Mouse (Mus musculus) T-helper 2 cell (primary cell): ENCODE results near the gene Col4a1.

ENCODE experiments used
- in situ Hi-C: fragments of 300-600 bp; cut with MboI, MseI; formaldehyde crosslinking; loops from one replicate; pipeline ENCODE4 v1.15.1; 2025; ENCODE audit warnings: high pct_unique_total_duplicates

Gene Col4a1

DNA sequence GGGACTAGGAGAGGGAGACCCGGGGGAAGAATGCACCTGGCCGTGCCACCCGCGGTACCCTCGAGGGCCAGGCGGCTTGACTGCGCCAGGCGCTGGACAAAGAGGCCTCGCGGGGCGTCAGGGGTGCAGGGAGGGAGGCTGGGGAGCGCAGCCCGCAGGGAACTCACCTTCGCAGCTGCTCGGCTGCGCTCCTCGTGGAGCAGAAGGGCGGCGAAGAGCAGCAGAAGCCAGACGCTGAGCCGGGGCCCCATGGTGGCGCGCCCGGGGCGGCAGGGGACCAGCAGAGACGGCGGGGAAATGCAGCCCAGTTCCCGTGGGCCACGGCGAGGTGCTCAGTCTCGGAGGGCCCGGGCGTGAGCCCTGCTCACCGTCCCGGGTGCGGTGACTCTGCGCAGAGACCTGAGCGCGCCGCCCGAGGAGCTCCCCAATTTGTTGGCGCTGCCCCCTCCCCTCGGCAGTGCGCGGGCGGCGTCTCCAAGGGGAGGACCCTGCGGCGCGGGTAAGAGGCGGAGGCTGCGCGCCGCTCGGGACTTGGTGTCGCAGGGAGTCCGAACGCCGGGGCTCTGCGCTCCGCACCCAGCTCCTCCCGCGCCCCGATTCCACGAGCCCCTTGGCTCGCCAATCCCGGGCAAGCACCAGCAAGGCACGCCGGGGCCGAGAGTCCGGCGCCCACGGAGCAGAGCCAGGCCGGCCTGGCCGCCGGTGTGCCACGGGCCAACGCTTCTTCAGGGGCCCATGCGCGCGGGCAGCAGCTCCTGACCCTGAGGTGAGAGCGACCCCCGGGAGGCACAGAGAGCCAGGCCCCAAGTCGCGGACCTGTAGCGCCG is at the start of gene Col4a1, which contains the start of gene Col4a2:
Col4a1 (minus strand) TSS at position 478 of the 827 bp plus-strand sequence.
Col4a2 (plus strand) TSS at position 457 of the 827 bp plus-strand sequence.
- in situ Hi-C loops, result no loop called here

GRCm38 (mm10) chr8:11361546-11362277 is 49.1 kb upstream of the Col4a1 start:
- in situ Hi-C loops, result no loop called here

DNA sequence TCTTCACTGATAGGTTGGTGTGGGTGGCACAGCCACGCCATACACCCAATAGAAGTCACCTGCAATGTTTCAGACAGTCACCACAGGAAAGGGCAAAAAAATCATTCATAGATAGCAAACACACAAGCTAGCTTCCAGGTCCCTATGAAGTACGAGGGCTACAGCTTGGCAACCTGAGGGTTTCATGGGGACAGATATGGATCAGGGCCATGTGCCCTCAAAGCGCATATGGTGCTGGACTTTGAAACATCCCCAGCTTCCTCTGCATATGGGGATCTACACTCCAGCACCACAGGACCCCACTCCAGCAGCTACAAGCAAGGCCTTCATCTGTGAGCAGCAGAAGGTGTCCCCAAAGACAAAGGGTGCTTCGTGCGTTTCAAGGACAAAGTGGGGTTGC is 47.2 kb upstream of the Col4a1 start:
- in situ Hi-C loops, result no loop called here

- in situ Hi-C loops, result no loop called here
Observed at GRCm38 (mm10) chr8:11357921-11358436, 45.4 kb upstream of the Col4a1 start.

GRCm38 (mm10) chr8:11356776-11357175 is 44.1 kb upstream of the Col4a1 start:
- in situ Hi-C loops, result no loop called here

DNA sequence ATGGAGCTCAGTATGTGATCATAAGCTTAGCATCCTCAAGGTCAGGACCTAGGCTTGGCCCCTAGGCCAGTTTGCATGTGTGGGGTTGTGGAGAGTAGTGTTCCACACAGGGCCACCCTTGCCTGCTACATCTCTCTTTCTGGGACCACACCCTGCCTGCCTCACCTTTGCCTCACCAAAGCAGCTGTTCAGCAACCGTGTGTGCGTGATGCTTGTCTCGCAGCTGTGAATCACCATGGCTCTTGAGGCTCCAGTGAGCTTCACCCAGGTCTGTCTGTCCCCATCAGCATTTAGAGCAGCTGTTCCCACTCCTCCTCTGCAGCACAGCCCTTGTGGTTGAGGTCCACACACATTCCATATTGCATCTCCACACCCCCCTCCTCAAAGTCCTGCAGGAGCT is 43.3 kb upstream of the Col4a1 start:
- in situ Hi-C loops, result no loop called here

- in situ Hi-C loops, result no loop called here
Observed at GRCm38 (mm10) chr8:11354800-11355451, 42.3 kb upstream of the Col4a1 start.

- in situ Hi-C loops, result no loop called here
Observed at GRCm38 (mm10) chr8:11352514-11352913, 39.9 kb upstream of the Col4a1 start.

DNA sequence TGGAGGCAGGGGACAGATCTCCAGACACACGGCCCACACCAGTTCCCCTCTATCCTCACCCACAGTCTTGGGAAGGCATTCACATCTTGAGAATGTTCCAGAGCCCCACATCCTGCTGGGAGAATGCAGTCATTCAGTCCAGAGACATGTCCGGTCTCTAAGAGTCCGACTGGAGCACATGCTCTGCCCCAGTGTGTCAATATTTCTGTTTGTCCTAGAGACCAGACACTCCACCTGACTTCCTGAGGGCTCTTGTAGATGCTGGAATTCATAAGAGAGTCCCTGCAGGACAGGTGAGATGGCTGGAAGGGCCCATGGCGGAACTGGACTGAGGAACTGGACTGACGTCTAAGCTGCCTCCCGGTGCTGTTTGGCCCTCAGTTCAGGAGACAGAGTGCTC is 38.7 kb upstream of the Col4a1 start:
- in situ Hi-C loops, result no loop called here

DNA sequence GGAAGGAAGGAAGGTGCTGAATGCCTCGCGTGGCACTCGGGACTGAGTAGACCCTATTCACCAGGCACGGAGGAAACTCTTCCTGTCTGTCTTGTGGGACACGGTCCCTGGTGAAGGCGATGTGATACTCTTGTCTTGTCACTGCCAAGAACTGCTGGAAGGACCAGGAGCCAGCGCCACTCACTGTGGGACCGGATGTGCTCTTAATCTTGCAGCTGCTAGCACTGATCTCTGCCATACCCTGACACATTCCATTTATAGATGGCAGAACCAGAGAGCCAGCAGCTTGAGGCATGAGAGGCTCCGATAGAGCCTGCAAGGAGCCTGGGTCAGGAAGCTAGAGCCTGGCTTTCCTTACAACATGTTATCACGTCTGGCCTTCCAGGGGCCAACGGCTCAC is 36.0 kb upstream of the Col4a1 start:
- in situ Hi-C loops, result no loop called here

DNA sequence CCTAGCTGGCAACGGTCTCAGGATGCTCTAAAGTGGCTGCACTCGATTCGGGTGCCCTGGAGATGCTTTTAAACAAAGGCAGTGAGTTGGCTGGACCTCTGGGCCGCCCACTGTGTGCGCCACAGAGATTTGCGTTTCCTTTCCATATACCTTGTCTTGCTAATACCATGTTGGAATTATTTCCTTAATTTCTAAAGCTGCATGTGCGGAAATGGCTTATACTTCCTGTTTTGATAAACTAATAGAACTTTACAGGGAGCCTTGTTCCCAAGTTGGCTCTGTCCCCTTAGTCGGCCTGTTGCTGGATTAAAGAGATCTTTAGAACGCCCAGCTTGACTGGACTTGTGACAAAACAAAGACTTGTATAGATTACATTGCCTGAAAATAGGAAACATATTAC is 35.1 kb upstream of the Col4a1 start:
- in situ Hi-C loops, result no loop called here

- in situ Hi-C loops, result no loop called here
Observed at GRCm38 (mm10) chr8:11346225-11346624, 33.6 kb upstream of the Col4a1 start.

GRCm38 (mm10) chr8:11344459-11344858 is 31.8 kb upstream of the Col4a1 start:
- in situ Hi-C loops, result no loop called here

- in situ Hi-C loops, result no loop called here
Observed at GRCm38 (mm10) chr8:11341111-11341566, 28.5 kb upstream of the Col4a1 start.

DNA sequence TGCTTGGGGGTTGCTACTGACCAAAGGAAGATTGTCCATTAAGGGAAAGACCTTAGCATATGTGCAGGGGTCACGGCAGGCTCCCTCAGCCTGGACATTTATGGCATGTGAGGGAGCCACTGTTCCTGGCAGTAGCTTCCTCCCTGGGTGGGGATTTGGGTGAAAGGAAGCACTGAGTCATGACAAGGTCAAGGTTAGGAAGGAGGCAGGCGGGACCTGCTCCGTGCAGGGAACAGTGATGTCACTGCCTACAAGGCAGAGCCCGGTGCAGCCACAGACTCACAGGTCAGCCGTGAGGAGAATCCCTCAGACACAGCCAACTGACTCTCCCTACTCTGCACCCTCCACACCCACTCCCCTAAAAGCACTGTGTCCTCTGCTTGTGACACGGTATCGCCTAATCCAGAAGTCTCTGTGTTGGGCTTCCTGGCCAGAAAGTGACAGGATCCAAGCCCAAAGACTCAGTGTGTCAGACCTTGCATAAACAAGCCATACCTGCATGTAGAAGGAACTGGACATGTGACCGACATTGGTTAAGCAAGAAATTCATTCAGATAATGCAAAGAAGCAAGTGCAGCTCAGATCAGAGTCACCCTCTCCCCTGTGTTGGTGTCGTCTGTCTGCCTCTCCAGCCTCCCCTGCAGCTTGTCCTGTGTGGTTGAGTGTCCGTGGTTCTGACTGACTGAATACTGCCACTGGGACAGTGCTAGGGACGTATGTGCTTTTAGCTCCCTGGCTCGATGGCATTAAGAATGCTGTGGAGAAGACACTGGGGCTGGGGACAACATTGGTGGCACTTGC is 27.9 kb upstream of the Col4a1 start:
- in situ Hi-C loops, result no loop called here

DNA sequence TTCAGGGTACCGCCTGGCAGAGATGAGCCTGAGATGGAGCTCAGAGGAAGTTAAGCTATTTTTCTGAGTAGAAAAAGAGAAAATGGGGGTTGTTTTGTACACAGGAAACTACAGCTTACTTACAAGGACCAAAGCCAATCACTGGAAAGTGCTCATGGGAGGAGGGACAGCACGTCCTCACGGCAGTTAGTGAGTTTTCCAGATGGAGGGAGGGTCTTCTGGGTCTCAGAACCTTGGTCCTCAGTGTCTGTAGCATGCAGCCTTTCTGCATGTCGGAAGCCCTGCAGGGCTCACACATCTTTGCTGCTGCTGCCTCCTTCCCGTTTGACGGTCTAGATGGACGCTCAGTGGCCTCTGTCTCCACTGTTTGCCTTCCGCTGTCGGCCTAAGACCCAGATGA is 25.9 kb upstream of the Col4a1 start:
- in situ Hi-C loops, result no loop called here

GRCm38 (mm10) chr8:11337642-11338041 is 25.0 kb upstream of the Col4a1 start:
- in situ Hi-C loops, result no loop called here

- in situ Hi-C loops, result no loop called here
Observed at GRCm38 (mm10) chr8:11336346-11336745, 23.7 kb upstream of the Col4a1 start.

DNA sequence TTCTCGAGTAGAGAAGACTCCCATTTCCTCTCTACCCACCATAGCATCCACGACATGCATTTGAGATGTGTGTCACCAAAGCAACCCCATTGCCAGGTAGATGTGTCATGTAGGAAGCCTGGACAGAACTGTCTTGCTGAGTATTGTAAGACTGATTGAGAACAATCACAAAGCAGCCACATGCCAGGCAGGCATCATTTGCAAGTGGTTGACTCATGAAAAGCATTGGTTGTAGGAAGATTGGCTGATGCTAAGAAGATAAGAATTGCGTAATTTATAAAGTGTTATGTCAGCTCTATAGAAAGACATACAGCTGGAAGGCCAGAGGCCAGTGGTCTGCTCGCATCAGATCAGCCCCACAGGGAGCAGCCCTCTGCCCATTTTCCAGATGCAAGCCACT is 22.6 kb upstream of the Col4a1 start:
- in situ Hi-C loops, result no loop called here

DNA sequence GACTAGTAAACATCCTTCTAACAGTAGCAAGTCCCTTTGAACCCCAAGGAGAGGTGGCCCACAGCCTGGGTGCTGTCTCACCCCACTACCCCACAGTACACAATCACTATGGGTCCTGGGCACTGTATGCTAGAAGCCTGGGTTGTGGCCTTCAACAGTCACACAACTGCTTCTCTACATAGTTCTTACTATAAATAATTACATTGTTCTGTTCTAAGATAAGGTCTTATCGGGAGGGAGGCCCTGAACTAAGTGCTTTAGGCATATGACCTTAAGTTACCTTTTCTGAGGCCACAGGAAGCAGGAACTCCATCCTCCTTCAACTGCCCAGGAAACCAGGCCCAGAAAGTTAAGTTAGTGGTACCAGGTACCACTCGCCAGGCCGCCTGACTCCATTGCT is 21.9 kb upstream of the Col4a1 start:
- in situ Hi-C loops, result no loop called here

DNA sequence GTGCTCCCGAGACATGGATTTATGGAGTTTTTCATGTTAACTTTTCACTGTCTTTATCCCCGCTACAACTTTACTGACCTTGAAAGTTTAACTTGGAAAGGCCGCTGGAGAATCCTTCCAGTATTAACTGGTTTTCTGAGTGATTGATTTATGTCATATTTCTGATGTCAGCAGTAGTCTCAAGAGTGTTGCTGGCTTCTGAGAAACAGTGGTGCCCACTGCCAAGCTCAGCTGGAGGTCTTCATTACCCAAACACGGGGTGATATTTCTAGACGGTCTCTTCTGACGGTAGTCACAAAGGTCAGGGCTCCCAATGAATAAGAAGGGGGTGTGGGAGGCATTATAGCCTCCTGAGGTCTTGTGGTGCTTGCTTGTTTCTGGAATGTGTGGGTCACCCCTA is 21.1 kb upstream of the Col4a1 start:
- in situ Hi-C loops, result no loop called here
